Mouse (Mus musculus): ENCODE results near the gene Agap2.
"Not testable (repeated sequence)": the region's sequence is repeated elsewhere in the genome, so short reads cannot be mapped to it uniquely, and the experiment has no call there.

Agap2 gene

DNA sequence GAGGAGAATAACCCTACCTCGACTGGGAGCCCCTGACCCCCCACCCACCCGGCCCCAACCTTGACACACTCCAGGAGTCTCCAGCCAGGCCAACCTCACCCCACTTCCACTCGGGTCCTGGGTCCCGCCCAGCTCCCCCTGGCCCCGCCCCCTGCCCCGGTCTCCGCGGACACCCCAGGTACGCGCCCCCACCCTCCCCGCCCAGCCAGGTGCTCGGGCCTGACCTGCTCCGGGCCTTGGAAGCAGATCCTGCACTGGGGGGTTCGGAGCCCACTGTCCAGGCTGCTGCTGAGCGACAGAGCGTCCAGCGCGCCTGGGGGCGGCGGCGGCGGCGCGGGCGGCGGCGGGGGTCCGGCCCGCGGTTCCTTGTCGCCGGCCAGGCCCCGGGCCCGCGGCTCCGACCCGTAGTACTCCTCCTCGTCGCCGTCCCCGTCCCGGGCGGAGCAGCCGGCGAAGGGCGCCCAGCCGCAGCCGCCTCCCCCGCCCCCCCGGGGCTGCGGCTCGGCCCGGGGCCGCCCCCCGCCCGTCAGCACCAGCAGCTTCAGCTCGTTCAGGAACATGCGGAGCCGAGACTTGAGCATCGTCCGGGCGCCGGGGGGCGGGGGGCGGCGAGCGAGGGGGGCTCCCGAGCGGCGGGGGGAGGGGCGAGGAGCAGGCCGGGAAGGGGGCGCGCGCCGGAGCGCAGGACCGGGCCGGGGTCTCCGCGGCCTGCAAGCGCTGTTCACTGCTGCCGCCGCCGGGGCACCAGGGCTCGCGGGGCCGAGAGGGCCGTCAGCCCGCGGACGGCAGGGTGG, 15.7 kb upstream of the Agap2 start:
- no peak for DNase-seq (ENCODE audit: low spot score)

DNA sequence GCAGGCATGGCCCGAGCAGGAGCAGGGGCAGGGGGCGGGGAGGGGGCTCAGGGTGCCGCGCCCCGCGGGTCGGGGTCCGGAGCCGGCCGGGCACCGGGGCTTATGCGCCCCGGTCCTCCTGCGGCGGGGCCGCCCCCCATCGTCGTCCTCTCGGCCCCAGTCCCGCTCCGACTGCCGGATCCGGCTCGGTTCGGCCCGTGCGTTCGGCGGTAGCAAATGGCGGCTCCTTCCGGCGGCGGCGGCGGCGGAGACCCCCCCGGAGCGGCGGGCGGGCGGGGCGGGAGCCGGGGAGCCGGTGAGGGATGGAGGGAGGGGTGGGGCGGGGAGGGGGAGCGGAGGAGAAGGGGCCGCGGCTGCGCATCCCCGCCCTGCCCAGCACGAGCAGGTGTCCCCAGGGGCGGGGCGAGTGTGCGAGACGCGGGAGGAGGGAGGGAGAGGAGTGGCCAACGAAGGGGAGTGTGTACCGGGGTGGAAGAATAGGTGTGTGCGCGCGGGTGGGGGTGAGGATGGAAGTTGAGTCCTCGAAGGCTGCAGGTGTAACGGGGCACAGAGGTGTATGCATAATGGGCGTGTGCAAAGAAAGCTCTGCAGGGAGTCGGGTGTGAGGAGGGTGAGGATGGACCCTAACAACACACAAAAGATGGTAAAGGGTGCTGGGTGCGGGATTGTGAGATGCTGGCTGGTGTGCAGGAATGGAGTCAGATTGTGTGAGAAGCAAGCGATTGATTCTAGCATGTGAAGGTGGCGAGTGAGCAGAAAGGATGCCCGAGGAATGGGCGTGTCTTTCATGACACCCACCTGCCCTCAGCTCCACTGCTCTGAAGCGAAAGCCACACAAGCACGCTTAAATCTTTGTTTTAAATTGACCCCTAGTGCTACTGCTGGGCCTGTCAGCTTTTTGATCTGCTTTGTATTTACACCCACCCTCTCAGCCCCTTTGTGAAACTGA, 14.8 kb upstream of the Agap2 start, which contains the start of gene March9:
TSS of gene March9 (minus strand) at position 217 of the 949 bp plus-strand sequence.
- DNase-seq (ENCODE audit: low spot score), result no peak

DNA sequence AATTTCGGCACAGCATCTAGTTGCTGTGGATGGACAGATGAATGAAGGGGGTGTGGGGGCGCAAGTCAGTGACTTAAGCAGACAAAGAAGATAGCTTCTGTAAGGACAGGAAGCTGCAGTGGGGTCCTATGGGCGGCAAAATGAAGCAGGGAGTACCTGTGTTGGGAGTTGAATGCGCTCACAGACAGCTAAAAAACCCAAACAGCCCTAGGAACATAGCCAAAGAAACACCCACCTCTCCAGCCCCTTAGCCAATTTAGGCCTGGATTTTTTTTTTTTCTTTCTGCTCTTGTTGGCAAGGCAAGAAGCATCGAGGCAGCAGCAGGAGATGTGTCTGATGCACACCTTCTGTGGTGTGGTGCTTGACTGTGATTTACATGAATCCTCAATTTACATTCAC, 14.0 kb upstream of the Agap2 start:
- DNase-seq (ENCODE audit: low spot score), result no peak

DNA sequence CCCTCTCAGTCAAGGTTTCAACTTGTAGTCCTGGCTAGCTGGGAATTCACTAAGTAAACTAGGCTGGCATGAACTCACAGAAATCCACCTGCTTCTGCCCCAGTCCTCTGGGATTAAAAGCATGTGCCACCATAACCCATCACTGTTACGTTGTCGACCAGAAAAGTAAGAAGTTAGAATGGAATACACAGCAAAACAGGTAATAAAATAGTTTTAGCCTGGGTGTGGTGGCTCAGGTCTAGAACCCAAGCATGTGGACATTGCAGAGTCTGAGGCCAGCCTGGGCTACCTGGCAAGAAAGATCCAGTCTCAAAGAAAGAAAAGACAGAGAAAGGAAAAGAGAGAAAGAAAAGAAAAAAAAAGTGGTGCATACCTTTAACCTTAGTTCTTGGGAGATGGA, 13.6 kb upstream of the Agap2 start:
- no peak for DNase-seq (ENCODE audit: low spot score)

DNA sequence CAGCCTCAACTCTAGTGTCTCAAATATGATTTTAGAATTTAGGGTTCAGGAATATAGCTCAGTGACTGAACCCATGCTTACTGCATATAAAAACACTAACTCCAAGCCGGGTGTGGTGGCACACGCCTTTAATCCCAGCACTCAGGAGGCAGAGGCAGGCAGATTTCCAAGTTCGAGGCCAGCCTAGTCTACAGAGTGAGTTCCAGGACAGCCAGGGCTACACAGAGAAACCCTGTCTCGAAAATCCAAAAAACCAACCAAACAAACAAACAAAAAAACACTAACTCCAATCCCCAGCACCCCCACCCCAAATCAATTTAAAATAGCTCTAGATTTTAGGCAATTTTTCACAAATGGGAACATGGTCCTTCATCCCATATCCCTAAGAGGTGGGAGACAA, 13.0 kb upstream of the Agap2 start:
- DNase-seq (ENCODE audit: low spot score), result not testable (repeated sequence)

DNA sequence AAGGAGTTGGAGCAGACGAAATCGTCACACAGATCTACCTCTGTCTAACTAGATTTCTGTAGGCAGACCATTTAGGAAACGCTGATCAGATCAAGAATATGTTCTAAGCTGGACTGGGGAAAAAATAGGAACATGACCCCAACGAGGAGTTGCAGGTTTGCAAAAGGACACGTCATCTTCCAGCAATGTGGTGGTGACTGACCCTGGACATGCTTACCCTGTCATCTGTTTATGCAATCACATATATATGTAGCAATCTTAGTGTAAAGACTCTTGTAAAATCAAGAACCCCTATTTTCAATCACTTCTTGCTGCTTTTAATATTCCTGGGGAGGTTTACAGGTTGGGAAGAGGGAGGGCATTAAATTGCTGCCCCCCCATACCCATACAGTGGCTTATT, 12.6 kb upstream of the Agap2 start:
- DNase-seq (ENCODE audit: low spot score), result no peak

DNA sequence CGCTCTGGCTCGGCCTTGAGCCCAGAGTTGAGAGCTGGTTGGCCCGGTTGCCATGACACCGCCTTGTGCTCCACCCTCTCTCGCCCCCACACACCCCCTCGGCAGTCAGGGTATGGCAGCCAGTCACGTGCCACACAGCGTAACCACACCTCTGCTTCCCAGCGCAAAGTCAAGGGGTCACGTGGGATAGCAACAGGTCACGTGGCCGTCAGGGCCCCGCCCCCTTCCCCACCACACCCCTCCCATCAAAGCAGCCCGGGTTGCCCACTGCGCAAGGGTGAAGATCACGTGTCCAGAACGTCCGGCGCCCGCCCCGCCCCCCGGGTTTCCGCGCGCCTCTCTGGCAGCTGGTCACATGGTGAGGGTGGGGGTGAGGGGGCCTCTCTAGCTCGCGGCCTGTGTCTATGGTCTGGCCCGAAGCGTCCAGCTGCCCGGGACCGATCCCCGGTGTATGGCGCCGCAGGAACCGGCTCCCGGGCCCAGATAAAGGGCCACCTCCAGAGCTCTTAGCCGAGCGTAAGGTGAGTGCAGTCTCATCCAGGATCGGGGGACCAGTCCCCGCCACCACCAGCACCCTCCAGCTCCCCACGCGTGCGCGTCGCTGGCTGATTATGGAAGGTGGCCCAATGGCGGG, 11.7 kb upstream of the Agap2 start, which contains the start of gene Cdk4:
TSS of gene Cdk4 (plus strand) at position 296 of the 634 bp plus-strand sequence.
- peak; percentile 95 for DNase-seq (ENCODE audit: low spot score)

DNA sequence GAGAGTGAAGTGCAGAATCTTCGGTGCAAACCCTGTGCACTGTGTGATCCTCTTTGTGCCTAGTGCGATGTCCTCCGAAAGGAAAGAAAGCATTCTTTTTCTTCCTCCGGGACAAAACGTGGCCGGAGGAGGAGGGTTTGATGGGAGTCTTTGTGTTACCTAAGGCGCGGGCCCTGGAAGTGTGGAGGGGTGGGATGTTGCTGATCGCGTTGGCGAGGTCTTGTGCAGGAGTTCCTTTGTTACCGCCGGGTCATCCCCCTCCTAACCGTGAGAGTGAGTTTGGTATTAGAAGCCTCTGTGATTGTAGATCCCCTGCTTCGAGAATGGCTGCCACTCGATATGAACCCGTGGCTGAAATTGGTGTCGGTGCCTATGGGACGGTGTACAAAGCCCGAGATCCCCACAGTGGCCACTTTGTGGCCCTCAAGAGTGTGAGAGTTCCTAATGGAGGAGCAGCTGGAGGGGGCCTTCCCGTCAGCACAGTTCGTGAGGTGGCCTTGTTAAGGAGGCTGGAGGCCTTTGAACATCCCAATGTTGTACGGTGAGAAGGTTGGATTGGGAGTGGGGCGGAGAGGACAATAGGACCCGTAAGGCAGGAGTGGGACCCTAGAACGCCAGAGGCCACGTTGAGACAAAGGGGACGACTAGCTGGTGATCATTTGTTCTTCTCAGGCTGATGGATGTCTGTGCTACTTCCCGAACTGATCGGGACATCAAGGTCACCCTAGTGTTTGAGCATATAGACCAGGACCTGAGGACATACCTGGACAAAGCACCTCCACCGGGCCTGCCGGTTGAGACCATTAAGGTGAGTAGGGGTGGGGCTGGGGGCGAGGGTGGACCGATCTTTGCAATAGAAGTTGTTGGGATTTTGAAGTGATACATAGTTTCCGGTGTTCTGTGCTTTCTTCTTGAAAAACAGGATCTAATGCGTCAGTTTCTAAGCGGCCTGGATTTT, 10.9 kb upstream of the Agap2 start:
- no peak for DNase-seq (ENCODE audit: low spot score)

DNA sequence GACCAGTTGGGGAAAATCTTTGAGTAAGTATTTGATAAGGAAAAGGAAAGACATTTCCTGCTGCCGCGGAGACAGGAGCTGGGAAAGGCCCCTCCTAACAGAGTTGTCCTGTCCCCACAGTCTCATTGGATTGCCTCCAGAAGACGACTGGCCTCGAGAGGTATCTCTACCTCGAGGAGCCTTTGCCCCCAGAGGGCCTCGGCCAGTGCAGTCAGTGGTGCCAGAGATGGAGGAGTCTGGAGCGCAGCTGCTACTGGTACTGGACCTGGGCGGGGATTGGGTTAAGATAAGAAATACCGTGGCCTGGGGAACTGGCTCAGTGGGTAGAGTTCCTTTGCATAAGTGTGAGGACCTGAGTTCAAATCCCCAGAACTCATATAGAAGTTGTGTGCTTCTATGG, 9.1 kb upstream of the Agap2 start:
- DNase-seq (ENCODE audit: low spot score), result no peak

DNA sequence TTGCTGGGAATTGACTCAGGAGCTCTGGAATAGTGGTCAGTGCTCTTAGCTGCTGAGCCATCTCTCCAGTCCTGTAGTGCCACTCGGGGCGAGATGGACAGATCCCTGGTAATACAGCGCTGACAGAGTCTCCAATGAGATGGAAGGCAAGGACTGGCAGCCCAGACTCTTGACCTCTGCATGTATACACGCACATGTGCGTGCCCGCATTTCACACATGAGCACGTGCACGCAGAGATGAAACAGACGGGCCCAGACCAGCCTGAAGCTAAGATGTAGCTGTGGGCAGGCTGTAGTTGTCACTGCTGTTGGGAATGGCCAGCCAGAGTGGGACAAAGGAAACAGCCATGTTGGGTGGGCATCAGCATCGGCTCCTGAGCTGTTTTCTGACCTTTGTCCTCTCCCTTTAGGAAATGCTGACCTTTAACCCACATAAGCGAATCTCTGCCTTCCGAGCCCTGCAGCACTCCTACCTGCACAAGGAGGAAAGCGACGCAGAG, 8.5 kb upstream of the Agap2 start:
- no peak for DNase-seq (ENCODE audit: low spot score)

DNA sequence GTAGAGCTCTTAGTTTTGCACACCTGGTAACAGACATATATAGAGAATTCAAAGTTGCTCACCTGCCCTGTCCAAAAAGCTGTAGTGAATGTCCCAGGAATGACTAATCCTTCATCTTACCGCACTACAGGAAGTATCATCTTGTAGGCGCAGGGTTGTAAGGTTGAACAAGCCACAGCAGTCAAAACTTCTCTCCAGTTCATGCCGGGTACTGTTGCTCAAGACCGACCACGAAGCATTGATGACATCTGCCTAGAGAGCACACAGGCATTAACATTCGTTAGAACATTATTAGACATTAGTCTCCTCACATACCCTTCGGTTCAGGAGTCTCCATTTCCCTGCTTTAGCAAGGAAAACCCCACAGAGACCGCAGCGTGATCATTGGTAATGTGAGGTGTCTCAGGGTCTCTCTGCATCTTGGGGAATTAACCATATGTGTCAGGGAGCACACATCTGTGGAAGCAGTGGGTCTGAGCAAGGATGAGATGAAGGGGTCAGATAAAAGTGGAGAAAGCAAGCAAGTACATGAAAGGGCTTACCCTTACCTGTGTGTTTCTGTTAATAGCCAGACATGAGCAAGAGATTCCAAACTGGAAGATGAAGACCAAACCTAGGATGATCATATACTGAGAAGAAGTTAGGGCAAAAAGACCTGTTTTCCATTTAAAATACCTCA, 6.6 kb upstream of the Agap2 start:
- no peak for DNase-seq (ENCODE audit: low spot score)

DNA sequence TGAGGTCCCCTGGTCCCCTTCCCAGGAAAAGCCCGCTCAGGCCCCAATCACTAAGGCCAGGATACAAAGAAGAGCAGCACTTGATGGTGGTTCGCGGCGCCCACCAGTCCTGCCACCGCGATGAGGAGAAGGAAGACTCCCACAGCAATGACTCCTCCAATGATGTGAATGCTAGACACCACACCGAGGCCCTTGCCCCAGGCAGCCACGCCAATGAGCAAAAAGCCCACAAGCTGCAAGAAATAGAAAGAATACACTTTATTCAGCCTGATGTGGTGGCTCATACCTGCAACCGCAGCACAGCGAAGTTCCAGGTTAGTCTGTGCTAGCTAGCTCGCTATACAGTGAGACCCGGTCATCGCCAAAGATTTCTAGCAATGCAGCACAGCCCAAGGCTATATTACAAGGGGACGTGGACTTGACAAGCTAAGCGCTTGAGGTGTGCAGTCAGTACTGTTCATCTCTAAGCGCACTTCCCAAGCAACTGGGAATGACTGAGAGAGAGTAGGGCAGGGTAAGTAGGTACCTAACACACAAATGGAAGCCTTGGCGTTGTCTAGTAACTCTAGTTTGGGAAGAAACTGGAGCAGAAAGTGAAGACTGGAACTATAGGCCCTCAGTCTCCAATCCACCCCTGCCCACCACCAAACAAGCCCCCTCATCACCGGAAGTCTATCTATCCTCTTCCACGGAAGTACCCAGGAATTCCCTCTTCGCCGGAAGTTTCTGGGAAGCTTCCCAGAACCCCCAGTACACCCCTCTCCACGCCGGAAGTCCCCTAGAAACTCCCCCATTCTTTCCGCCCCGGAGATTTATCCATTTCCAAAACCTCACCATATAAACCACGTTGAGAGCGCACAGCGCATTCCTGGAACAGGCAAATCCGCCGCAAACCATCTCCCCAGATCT, 5.5 kb upstream of the Agap2 start:
- no peak for DNase-seq (ENCODE audit: low spot score)

DNA sequence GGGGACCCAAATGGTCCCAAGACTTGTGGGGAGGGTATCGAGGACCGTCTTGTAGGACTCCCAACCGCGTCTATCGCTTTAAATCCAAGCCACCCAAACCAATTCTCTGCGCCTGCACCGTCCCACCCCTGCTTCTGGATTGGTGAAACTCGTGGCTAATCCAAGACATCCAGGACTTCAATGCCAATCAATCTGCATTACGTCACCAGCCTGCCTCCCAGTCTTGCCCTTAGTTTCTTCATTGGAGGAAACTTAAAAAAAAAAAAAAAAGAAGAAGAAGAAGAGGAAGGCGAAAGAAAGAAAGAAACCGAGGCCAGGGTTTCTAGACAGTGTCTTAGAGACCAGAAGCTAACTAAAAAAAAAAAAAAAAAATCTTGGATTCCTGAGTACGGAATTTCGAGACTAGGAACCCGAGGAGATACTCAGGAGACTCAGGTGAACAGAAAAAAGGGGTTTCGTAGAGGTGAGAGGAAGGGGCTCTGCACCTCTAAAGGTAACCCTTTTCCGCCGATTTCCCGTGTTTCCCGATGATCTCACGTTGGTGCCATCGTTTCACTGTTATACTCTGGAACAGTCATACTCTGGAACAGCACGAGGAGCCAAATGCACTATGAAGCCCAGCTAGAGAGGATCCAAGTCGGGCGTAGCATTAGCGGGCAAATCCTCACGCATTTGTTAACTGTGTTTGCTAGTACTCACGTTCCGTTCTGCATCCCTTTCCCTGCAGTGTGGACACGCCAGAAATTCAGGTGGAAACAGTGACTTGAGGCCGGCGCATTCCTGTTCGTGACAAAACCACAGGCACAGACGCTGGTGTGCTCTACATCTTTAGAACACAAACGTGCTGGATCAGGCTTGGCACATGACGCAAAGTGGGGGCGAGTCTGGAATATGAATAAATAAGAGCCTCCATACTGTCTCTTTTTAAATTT, 4.6 kb upstream of the Agap2 start, which contains the start of gene Tspan31:
TSS of gene Tspan31 (minus strand) at position 75 of the 932 bp plus-strand sequence.
- peak; percentile 93 for DNase-seq (ENCODE audit: low spot score)

DNA sequence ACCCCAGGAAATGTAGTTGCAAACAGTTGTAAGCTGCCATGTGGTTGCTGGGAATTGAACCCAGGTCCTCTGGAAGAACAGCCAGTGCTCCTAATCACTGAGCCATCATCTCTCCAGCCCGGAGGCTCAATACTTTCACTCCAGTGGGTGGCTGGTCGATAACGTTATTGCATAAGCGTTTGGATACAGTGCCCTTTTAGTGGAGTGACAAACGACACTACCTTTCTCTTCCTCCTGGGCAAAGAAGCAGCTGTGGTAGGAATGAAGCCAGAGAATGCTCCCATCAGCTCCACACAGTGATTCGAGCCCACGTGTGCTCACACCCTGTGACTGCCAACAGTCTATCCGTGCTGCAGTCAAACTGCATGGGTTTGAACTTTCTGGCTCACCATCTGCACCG, 3.9 kb upstream of the Agap2 start:
- no peak for DNase-seq (ENCODE audit: low spot score)

DNA sequence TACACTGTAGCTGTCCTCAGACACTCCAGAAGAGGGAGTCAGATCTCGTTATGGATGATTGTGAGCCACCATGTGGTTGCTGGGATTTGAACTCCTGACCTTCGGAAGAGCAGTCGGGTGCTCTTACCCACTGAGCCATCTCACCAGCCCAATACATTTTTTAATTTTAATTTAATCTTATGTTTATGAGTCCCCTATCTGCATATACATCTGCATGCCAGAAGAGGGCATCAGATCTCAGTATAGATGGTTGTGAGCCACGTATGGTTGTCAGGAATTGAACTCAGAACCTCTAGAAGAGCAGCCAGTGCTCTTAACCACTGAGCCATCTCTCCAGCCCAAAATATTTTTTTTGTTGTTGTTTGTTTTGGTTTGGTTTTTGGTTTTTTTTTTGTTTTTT, 2.8 kb upstream of the Agap2 start:
- not testable (repeated sequence) for DNase-seq (ENCODE audit: low spot score)

DNA sequence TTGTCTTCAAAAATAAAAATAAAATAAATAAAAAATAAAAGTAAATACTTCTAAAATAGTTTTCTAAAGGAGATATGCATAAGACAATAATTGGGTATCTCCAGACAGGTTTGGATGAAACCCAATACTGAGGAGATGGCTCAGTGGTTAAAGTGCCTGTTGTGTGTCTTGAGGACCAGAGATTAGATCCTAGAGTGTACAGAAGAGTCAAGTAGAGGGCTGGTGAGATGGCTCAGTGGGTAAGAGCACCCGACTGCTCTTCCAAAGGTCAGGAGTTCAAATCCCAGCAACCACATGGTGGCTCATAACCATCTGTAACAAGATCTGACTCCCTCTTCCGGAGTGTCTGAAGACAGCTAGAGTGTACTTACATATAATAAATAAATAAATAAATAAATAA, 2.1 kb upstream of the Agap2 start:
- DNase-seq (ENCODE audit: low spot score), result not testable (repeated sequence)

DNA sequence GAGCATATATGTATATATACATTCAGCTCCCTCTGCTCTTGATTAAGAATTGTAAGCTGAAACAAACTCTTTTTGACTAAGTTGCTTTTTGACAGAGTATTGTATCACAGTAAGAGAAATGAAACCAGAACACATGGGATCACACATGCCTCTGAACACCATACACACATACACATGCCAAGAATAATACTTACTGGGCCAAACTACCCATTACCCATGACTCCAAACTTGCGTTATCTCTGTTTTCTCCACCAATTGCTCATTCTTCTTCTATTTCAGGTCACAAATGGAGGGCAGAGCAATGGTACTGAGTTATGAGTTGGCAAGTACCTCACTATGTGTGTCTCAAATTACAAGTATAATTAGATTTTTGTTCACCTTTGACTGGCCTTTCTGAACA, 1.1 kb upstream of the Agap2 start:
- no peak for DNase-seq (ENCODE audit: low spot score)

DNA sequence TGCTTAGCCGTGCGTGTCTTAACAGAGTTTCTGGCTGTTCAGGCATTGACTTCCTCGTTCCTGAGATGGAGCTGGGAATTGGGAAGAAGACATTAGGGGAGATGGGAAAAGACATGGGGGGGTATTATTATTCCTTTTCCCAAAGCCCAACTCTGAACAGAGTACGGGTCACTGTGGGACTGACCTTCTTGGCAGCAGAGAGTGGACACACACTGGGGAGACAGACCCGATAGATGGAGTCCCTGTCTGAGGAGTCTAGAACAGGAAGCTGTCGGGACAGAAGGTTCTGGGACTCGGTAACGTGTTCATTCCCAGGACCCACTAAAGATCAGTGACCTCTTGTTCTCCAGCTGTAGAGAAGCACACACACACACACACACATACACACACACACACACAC, 567 bp downstream of the Agap2 start:
- no peak for DNase-seq (ENCODE audit: low spot score)
